In genomic region chrX:94177715-94178340, GRCm38 (mm10) we compare ENCODE assay signal across 7 mouse cellular contexts. TPM values are rescaled to one million over a fixed set of nuclear protein-coding genes. Genes with fewer than 3 reads are reported as not detected.
DNase-seq lines count a peak whose midpoint lies in the region; ATAC-seq and TF ChIP-seq lines count a peak whose summit lies in the region.

No protein-coding gene starts in this region.

- 1% methylated on average over 54 of the region's 55 CpGs for WGBS in embryonic facial prominence, embryonic 12.5 days
- WGBS in kidney, adult 2 months: under 1% methylated on average over 49 of the region's 55 CpGs
- under 1% methylated on average over 47 of the region's 55 CpGs for WGBS in limb, embryonic 12.5 days
- under 1% methylated on average over 32 of the region's 55 CpGs for WGBS in midbrain, embryonic 15.5 days
- 1% methylated on average over 55 of the region's 55 CpGs for WGBS in spleen, adult 2 months

- H3K36me3 ChIP-seq in embryonic facial prominence, embryonic 12.5 days: no peaks in the 10 kb centered on the region
- H3K36me3 ChIP-seq in kidney, adult 2 months (ENCODE audit: control insufficient read depth, insufficient read depth, low read length): no peaks in the 10 kb centered on the region
- H3K36me3 ChIP-seq in limb, embryonic 12.5 days: no peaks in the 10 kb centered on the region
- H3K36me3 ChIP-seq in midbrain, embryonic 15.5 days (replicated peaks): no peaks in the 10 kb centered on the region
- no peaks in the 10 kb centered on the region for H3K36me3 ChIP-seq in spleen, adult 2 months (ENCODE audit: control insufficient read depth, insufficient read depth, low read length)

- peak overlapping the region; percentile 41 for H3K4me3 ChIP-seq in embryonic facial prominence, embryonic 12.5 days
- peak overlapping the region; percentile 92 for H3K4me3 ChIP-seq in kidney, adult 2 months (ENCODE audit: insufficient read depth, low read depth, low read length)
- peak overlapping the region; percentile 46 for H3K4me3 ChIP-seq in limb, embryonic 12.5 days (replicated peaks)
- H3K4me3 ChIP-seq in midbrain, embryonic 15.5 days: peak overlapping the region; percentile 54
- peak overlapping the region; percentile 66 for H3K4me3 ChIP-seq in spleen, adult 2 months (ENCODE audit: extremely low read depth, insufficient read depth, insufficient read length)

- DNase-seq in adrenal gland, postnatal 25 days: peak; percentile 78
- DNase-seq in heart, adult 18-20 months: peak; percentile 95 to 96
- peak; percentile 92 for DNase-seq in kidney, adult 2 months
- DNase-seq in spleen, adult 2 months (ENCODE audit: low read depth in 1 of 2, low spot score in 2 of 2): peak; percentile 84 to 91

- H3K27me3 ChIP-seq in embryonic facial prominence, embryonic 12.5 days: peaks cover 14% of the 10 kb centered on the region; the same call in 1 of the 2 replicates
- no peaks in the 10 kb centered on the region for H3K27me3 ChIP-seq in kidney, adult 2 months (replicated peaks; ENCODE audit: control insufficient read depth, insufficient read depth, low read length)
- H3K27me3 ChIP-seq in limb, embryonic 12.5 days: peaks cover 37% of the 10 kb centered on the region
- peaks cover 30% of the 10 kb centered on the region for H3K27me3 ChIP-seq in midbrain, embryonic 15.5 days (replicated peaks)
- H3K27me3 ChIP-seq in spleen, adult 2 months (ENCODE audit: control insufficient read depth, insufficient read depth, low read length): no peaks in the 10 kb centered on the region

- no peaks in the 10 kb centered on the region for H3K4me1 ChIP-seq in embryonic facial prominence, embryonic 12.5 days
- no peaks in the 10 kb centered on the region; the same call in 1 of the 2 replicates for H3K4me1 ChIP-seq in kidney, adult 2 months (ENCODE audit: control insufficient read depth, insufficient read depth, low read length)
- H3K4me1 ChIP-seq in limb, embryonic 12.5 days (replicated peaks): no peaks in the 10 kb centered on the region
- H3K4me1 ChIP-seq in midbrain, embryonic 15.5 days: peaks cover 3% of the 10 kb centered on the region; the same call in 1 of the 2 replicates
- H3K4me1 ChIP-seq in spleen, adult 2 months (ENCODE audit: control insufficient read depth, insufficient read depth, insufficient read length): no peaks in the 10 kb centered on the region

- no peak for TF ChIP-seq CTCF in kidney, adult 2 months (conservative IDR thresholded peaks at IDR 0.05; ENCODE audit: insufficient read depth, insufficient read length, low read depth, low read length)
- TF ChIP-seq CTCF in spleen, adult 2 months (IDR thresholded peaks at IDR 0.05; ENCODE audit: extremely low read depth, insufficient read depth, insufficient read length, insufficient replicate concordance): no peak

- ATAC-seq in embryonic facial prominence, embryonic 12.5 days (ENCODE audit: insufficient number of reproducible peaks, insufficient read depth, low FRiP score, low TSS enrichment): peak; percentile 98
- ATAC-seq in limb, embryonic 12.5 days (ENCODE audit: insufficient number of reproducible peaks, insufficient read depth, low FRiP score, low TSS enrichment, low read depth): peak; percentile 99
- ATAC-seq in midbrain, embryonic 15.5 days (replicated peaks): peak; percentile 100

- peak overlapping the region; percentile 96 for H3K27ac ChIP-seq in embryonic facial prominence, embryonic 12.5 days
- peak overlapping the region; percentile 99 for H3K27ac ChIP-seq in kidney, adult 2 months (ENCODE audit: insufficient read depth, low read depth, low read length)
- H3K27ac ChIP-seq in limb, embryonic 12.5 days: peak overlapping the region; percentile 96
- peak overlapping the region; percentile 97 for H3K27ac ChIP-seq in midbrain, embryonic 15.5 days
- H3K27ac ChIP-seq in spleen, adult 2 months (ENCODE audit: insufficient read depth, low read length): peak overlapping the region; percentile 100

- H3K9ac ChIP-seq in embryonic facial prominence, embryonic 12.5 days: peak overlapping the region; percentile 40; the same call in 1 of the 2 replicates
- peak overlapping the region; percentile 48 for H3K9ac ChIP-seq in limb, embryonic 12.5 days (replicated peaks)
- H3K9ac ChIP-seq in midbrain, embryonic 15.5 days: peak overlapping the region; percentile 60

- TF ChIP-seq POLR2A in kidney, adult 2 months (IDR thresholded peaks at IDR 0.05; ENCODE audit: low read depth, low read length): peak; percentile 30
- TF ChIP-seq POLR2A in spleen, adult 2 months (IDR thresholded peaks at IDR 0.05; ENCODE audit: low read depth, low read length): peak; percentile 26

- H3K4me2 ChIP-seq in embryonic facial prominence, embryonic 12.5 days (replicated peaks): peak overlapping the region; percentile 45
- H3K4me2 ChIP-seq in limb, embryonic 12.5 days: peak overlapping the region; percentile 54
- peak overlapping the region; percentile 65 for H3K4me2 ChIP-seq in midbrain, embryonic 15.5 days

- H3K9me3 ChIP-seq in embryonic facial prominence, embryonic 12.5 days: no peaks in the 10 kb centered on the region
- no peaks in the 10 kb centered on the region for H3K9me3 ChIP-seq in limb, embryonic 12.5 days
- no peaks in the 10 kb centered on the region for H3K9me3 ChIP-seq in midbrain, embryonic 15.5 days

RNA-seq across cellular contexts. Expression of gene Eif2s3x, which starts 34.8 kb away (rescaled TPM):
- 155 and 188 TPM in 2 replicates for total RNA-seq in adrenal gland, postnatal 25 days (2021)
- polyA plus RNA-seq in embryonic facial prominence, embryonic 12.5 days (2016; fragmentation: Nextera tagmentation; extraction: Ambion mirVana): 89.2 and 90.7 TPM in 2 replicates
- total RNA-seq in heart, adult 18-20 months (2021): 100 to 1,000 TPM in 1 of 2 experiments, 10 to 100 TPM in 1; 92.4 to 161 TPM
- polyA plus RNA-seq in kidney, adult 2 months (2012; rRNA removed): 63.6 and 71.7 TPM in 2 replicates
- 87.7 and 87.8 TPM in 2 replicates for polyA plus RNA-seq in limb, embryonic 12.5 days (2016; fragmentation: Nextera tagmentation; extraction: Ambion mirVana)
- polyA plus RNA-seq in midbrain, embryonic 15.5 days (2015; fragmentation: Nextera tagmentation; extraction: Ambion mirVana): 89.5 and 96.1 TPM in 2 replicates
- 23.6 and 23.7 TPM in 2 replicates for polyA plus RNA-seq in spleen, adult 2 months (2012; rRNA removed)

RNA-seq across cellular contexts. Expression of gene Zfx, which starts 54.3 kb away (rescaled TPM):
- total RNA-seq in adrenal gland, postnatal 25 days (2021): 37.4 and 39.4 TPM in 2 replicates
- polyA plus RNA-seq in embryonic facial prominence, embryonic 12.5 days (2016; fragmentation: Nextera tagmentation; extraction: Ambion mirVana): 27.9 and 31.2 TPM in 2 replicates
- 10 to 100 TPM; 22.3 to 23.9 TPM for total RNA-seq in heart, adult 18-20 months (2021)
- 4.2 and 5.4 TPM in 2 replicates for polyA plus RNA-seq in kidney, adult 2 months (2012; rRNA removed)
- polyA plus RNA-seq in limb, embryonic 12.5 days (2016; fragmentation: Nextera tagmentation; extraction: Ambion mirVana): 33.0 and 34.0 TPM in 2 replicates
- 25.6 and 26.5 TPM in 2 replicates for polyA plus RNA-seq in midbrain, embryonic 15.5 days (2015; fragmentation: Nextera tagmentation; extraction: Ambion mirVana)
- 3.7 and 3.8 TPM in 2 replicates for polyA plus RNA-seq in spleen, adult 2 months (2012; rRNA removed)

RNA-seq across cellular contexts. Expression of gene Klhl15, which starts 56.6 kb away (rescaled TPM):
- total RNA-seq in adrenal gland, postnatal 25 days (2021): 14.9 and 21.8 TPM in 2 replicates
- polyA plus RNA-seq in embryonic facial prominence, embryonic 12.5 days (2016; fragmentation: Nextera tagmentation; extraction: Ambion mirVana): 10.1 and 13.2 TPM in 2 replicates
- total RNA-seq in heart, adult 18-20 months (2021): 1 to 10 TPM; 8.5 to 8.8 TPM
- polyA plus RNA-seq in kidney, adult 2 months (2012; rRNA removed): 3.8 and 6.8 TPM in 2 replicates
- 8.1 and 10.4 TPM in 2 replicates for polyA plus RNA-seq in limb, embryonic 12.5 days (2016; fragmentation: Nextera tagmentation; extraction: Ambion mirVana)
- 9.4 and 10.1 TPM in 2 replicates for polyA plus RNA-seq in midbrain, embryonic 15.5 days (2015; fragmentation: Nextera tagmentation; extraction: Ambion mirVana)
- 4.2 and 10.8 TPM in 2 replicates for polyA plus RNA-seq in spleen, adult 2 months (2012; rRNA removed)

Comparison
In these comparisons a context has a peak if more than half of its experiments do, and no peak if none do; other contexts are left out.
1. Peak in every context shown above with its lines: DNase-seq, ATAC-seq, H3K4me3 ChIP-seq and H3K27ac ChIP-seq.
2. H3K4me3 ChIP-seq: peak in every context shown above with its lines; median percentile 92 in kidney, adult 2 months; 66 in spleen, adult 2 months; 54 in midbrain, embryonic 15.5 days; 46 in limb, embryonic 12.5 days; 41 in embryonic facial prominence, embryonic 12.5 days.